Mouse (Mus musculus): ENCODE measurements around the gene Shc4.

- TF ChIP-seq CTCF (IDR thresholded peaks at IDR 0.05; ENCODE audit: low read depth, low read length), result no peak
- TF ChIP-seq POLR2AphosphoS5 (IDR thresholded peaks at IDR 0.05; ENCODE audit: insufficient replicate concordance, low read depth, low read length), result no peak
- no peak for TF ChIP-seq TAL1 (conservative IDR thresholded peaks at IDR 0.05; ENCODE audit: low read depth, low read length)
- TF ChIP-seq GATA1 (IDR thresholded peaks at IDR 0.05; ENCODE audit: borderline replicate concordance, low read length), result no peak
These were observed 99.1 kb downstream of the Shc4 start, which contains the start of gene Cep152 for GRCm38 (mm10) chr2:125624837-125625351.
